Mouse (Mus musculus): ENCODE measurements at regions not wholly inside any gene's neighbourhood (a gene's known extent, or its start where the extent isn't known, plus 50 kb on each side); places are given as distances from the start of the nearest gene placed in this dataset.

DNA sequence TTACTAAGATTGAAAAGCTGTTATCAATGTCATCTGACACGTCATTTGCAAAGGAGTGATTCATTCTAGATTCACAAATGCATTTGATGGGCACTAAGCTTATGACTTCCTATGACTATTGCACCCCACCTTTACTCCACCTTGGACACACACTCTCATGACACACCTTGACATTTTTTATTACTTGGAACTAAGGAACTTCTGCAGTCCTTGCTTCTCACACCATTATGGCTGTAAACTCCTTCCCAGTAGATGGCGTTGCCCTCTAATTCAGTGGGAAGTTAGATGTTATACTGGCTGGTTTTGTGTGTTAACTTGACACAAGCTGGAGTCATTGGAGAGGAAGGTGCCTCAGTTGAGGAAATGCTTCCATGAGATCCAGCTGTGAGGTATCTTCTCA lies 78.8 kb upstream of the Ccdc71l start:
- H3K4me3 ChIP-seq (ENCODE audit: insufficient read depth in 1 of 2, low read depth in 2 of 2, low read length in 2 of 2), result no peak overlapping the region
- H3K9me3 ChIP-seq (ENCODE audit: control insufficient read depth, low read length), result no peaks in the 10 kb centered on the region
- H3K9ac ChIP-seq (replicated peaks), result no peak overlapping the region
- H3K4me2 ChIP-seq (ENCODE audit: low read depth), result no peak overlapping the region
- no peaks in the 10 kb centered on the region for H3K36me3 ChIP-seq (replicated peaks; ENCODE audit: control insufficient read depth, insufficient read depth, low read depth)
- DNase-seq (ENCODE audit: low read depth in 3 of 3, low spot score in 3 of 3), result no peak
- H3K27ac ChIP-seq, result no peak overlapping the region
- no peaks in the 10 kb centered on the region for H3K27me3 ChIP-seq (ENCODE audit: control insufficient read depth, insufficient read depth, low read length)
- TF ChIP-seq CTCF (IDR thresholded peaks at IDR 0.05; ENCODE audit: low read depth), result peak; percentile 39
- no peak for TF ChIP-seq EP300 (IDR thresholded peaks at IDR 0.05; ENCODE audit: low read depth)
- WGBS (ENCODE audit: insufficient replicate concordance), result 57% methylated on average over 2 of the region's 2 CpGs
- peaks cover 2 to 7% of the 10 kb centered on the region in 2 experiments; a peak in 3 of 4 replicates for H3K4me1 ChIP-seq (replicated peaks; ENCODE audit: control insufficient read depth in 2 of 2, insufficient read depth in 2 of 2, low read length in 1 of 2)
- ATAC-seq (ENCODE audit: insufficient read depth), result no peak

DNA sequence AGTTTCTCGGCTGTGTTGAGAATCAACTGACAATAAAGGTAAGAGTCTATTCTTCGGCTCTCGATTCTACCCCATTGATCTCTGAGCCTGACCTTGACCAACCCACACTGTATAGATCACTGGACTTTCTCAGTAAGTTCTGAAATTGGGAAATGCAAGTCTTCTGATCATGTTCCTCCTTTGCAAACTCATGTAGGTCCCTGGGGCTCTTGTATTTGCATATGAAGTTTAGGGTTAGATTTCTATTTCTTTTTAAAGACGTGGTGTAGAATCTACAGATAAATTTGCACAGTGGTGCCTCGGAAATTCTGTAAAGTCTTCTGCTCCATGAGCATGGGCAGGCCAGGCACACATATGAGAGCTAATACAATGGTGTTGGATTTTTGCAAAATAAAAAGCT lies 72.8 kb upstream of the Ccdc71l start:
- H3K27ac ChIP-seq, result peak overlapping the region; percentile 96
- no peaks in the 10 kb centered on the region for H3K36me3 ChIP-seq (replicated peaks; ENCODE audit: control insufficient read depth, insufficient read depth, low read depth)
- no peak overlapping the region for H3K4me3 ChIP-seq (ENCODE audit: insufficient read depth in 1 of 2, low read depth in 2 of 2, low read length in 2 of 2)
- ATAC-seq (ENCODE audit: insufficient read depth), result no peak
- 79% methylated on average over 5 of the region's 5 CpGs for WGBS (ENCODE audit: insufficient replicate concordance)
- H3K4me2 ChIP-seq (ENCODE audit: low read depth), result no peak overlapping the region
- H3K27me3 ChIP-seq (ENCODE audit: control insufficient read depth, insufficient read depth, low read length), result no peaks in the 10 kb centered on the region
- H3K9ac ChIP-seq (replicated peaks), result no peak overlapping the region
- H3K4me1 ChIP-seq (replicated peaks; ENCODE audit: control insufficient read depth in 2 of 2, insufficient read depth in 2 of 2, low read length in 1 of 2), result peaks cover 37 to 44% of the 10 kb centered on the region in 2 experiments
- DNase-seq (ENCODE audit: low read depth in 3 of 3, low spot score in 3 of 3), result no peak
- no peaks in the 10 kb centered on the region for H3K9me3 ChIP-seq (ENCODE audit: control insufficient read depth, low read length)
- no peak for TF ChIP-seq EP300 (IDR thresholded peaks at IDR 0.05; ENCODE audit: low read depth)

DNA sequence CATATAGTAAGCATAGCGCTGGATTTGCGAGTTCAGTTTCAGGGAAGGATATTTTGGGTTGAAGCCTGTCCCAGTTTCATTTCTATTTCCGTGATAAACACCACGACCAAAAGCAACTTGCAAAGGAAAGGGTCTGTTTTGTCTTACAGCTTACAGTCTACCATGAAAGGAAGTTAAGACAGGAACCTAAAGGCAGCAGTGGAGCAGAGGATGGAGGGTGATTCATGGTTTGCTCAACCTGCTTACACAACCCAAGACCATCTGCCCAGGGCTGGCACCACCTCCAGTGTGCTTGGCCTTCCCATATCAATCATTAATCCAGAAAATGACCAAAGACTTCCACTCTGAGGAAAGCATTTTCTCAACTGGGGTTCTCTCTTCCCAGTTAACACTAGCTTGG lies 72.2 kb upstream of the Ccdc71l start:
- DNase-seq (ENCODE audit: low read depth in 3 of 3, low spot score in 3 of 3) (no peak), ATAC-seq (ENCODE audit: insufficient read depth) (no peak)
- H3K9me3 ChIP-seq (ENCODE audit: control insufficient read depth, low read length), result no peaks in the 10 kb centered on the region
- 73% methylated on average over 4 of the region's 4 CpGs for WGBS (ENCODE audit: insufficient replicate concordance)
- no peak for TF ChIP-seq CTCF (IDR thresholded peaks at IDR 0.05; ENCODE audit: low read depth)
- TF ChIP-seq EP300 (IDR thresholded peaks at IDR 0.05; ENCODE audit: low read depth), result no peak
- no peaks in the 10 kb centered on the region for H3K36me3 ChIP-seq (replicated peaks; ENCODE audit: control insufficient read depth, insufficient read depth, low read depth)
- H3K4me2 ChIP-seq (ENCODE audit: low read depth), result no peak overlapping the region
- no peak overlapping the region for H3K4me3 ChIP-seq (ENCODE audit: insufficient read depth in 1 of 2, low read depth in 2 of 2, low read length in 2 of 2)
- no peaks in the 10 kb centered on the region for H3K27me3 ChIP-seq (ENCODE audit: control insufficient read depth, insufficient read depth, low read length)
- H3K27ac ChIP-seq, result peak overlapping the region; percentile 96
- peaks cover 37 to 46% of the 10 kb centered on the region in 2 experiments for H3K4me1 ChIP-seq (replicated peaks; ENCODE audit: control insufficient read depth in 2 of 2, insufficient read depth in 2 of 2, low read length in 1 of 2)
- H3K9ac ChIP-seq (replicated peaks), result no peak overlapping the region

DNA sequence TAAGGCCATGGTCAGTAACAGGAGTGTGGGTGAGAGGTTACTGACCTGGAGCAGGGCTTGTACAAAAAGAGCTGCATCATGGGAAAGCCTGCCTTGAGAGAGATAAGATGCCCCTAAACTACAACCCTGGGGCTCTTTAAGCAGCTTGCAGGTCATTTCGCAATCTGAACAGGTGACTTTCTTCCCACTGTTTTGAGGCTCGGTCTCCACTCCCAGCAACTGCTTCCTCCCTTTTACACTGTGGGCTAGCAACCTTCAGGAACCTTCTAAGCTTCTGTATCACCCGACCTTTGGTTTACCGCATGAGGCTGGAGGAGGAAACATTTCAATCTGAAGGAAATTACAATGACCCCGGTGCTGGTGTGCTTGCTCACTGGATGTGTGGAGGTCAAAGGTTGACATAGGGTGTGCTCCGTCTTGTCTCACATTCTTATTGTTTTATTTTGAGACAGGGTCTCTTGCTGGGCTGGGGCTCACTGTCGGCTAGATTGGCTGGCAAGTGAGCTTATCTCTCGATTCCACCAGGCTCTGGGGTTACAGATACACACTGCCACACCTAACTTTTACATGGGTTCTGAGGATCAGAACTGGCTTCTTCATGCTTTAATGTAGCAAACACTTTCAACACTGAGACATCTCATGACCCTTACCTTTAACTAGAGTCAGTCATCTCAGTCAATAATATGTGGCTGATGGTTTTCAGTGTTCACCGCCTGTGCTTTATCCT lies 71.1 kb upstream of the Ccdc71l start:
- no peaks in the 10 kb centered on the region for H3K9me3 ChIP-seq (ENCODE audit: control insufficient read depth, low read length)
- H3K9ac ChIP-seq (replicated peaks), result peak overlapping the region; percentile 73
- H3K4me2 ChIP-seq (ENCODE audit: low read depth), result peak overlapping the region; percentile 89
- H3K36me3 ChIP-seq (replicated peaks; ENCODE audit: control insufficient read depth, insufficient read depth, low read depth), result no peaks in the 10 kb centered on the region
- H3K27ac ChIP-seq, result peak overlapping the region; percentile 96
- H3K27me3 ChIP-seq (ENCODE audit: control insufficient read depth, insufficient read depth, low read length), result no peaks in the 10 kb centered on the region
- peak overlapping the region; percentile 29 to 41; a peak in 3 of 4 replicates for H3K4me3 ChIP-seq (ENCODE audit: insufficient read depth in 1 of 2, low read depth in 2 of 2, low read length in 2 of 2)
- TF ChIP-seq EP300 (IDR thresholded peaks at IDR 0.05; ENCODE audit: low read depth) (peak; percentile 93), CTCF (IDR thresholded peaks at IDR 0.05; ENCODE audit: low read depth) (no peak)
- DNase-seq (ENCODE audit: low read depth in 3 of 3, low spot score in 3 of 3), result peak; percentile 86 to 92 (median 89)
- WGBS (ENCODE audit: insufficient replicate concordance), result 18% methylated on average over 9 of the region's 9 CpGs
- peaks cover 39 to 46% of the 10 kb centered on the region in 2 experiments for H3K4me1 ChIP-seq (replicated peaks; ENCODE audit: control insufficient read depth in 2 of 2, insufficient read depth in 2 of 2, low read length in 1 of 2)
- peak; percentile 99 for ATAC-seq (ENCODE audit: insufficient read depth)

DNA sequence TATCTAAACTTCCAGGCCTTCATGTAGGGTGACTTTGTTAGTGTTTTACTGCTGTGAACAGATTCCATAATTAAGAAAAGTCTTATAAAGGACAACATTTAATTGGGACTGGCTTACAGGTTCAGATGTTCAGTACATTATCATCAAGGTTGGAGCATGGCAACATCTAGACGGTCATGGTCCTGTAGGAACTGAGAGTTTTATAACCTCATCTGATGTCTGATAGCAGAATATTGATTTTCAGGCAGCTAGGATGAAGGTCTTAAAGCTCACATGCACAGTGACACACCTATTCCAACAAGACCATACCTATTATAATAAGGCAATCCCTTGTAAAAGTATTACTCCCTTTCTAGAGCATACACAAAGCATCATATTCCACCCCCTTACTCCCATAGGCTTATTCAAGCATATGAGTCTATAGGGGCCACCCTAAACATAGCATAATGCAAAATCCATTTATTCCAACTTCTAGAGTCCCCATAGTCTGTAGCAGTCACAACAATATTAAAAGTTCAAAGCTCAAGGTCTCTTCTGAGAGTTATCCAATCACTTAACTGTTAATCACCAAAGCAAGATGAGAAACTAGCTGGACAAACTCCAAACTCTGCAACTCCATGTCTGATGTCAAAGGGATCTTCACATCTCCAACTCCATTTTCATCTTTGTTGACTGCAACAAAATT lies 63.3 kb upstream of the Ccdc71l start:
- ATAC-seq (ENCODE audit: insufficient read depth) (no peak), DNase-seq (ENCODE audit: low read depth in 3 of 3, low spot score in 3 of 3) (no peak)
- Histone ChIP-seq H3K9ac (replicated peaks) (no peak overlapping the region), H3K4me3 (ENCODE audit: insufficient read depth in 1 of 2, low read depth in 2 of 2, low read length in 2 of 2) (no peak overlapping the region), H3K36me3 (replicated peaks; ENCODE audit: control insufficient read depth, insufficient read depth, low read depth) (no peaks in the 10 kb centered on the region), H3K27ac (no peak overlapping the region), H3K4me2 (ENCODE audit: low read depth) (no peak overlapping the region), H3K9me3 (ENCODE audit: control insufficient read depth, low read length) (no peaks in the 10 kb centered on the region), H3K27me3 (ENCODE audit: control insufficient read depth, insufficient read depth, low read length) (no peaks in the 10 kb centered on the region), H3K4me1 (replicated peaks; ENCODE audit: control insufficient read depth in 2 of 2, insufficient read depth in 2 of 2, low read length in 1 of 2) (peaks cover 2 to 4% of the 10 kb centered on the region in 2 experiments; a peak in 2 of 4 replicates)
- no peak for TF ChIP-seq EP300 (IDR thresholded peaks at IDR 0.05; ENCODE audit: low read depth)
- TF ChIP-seq CTCF (IDR thresholded peaks at IDR 0.05; ENCODE audit: low read depth), result no peak
- WGBS (ENCODE audit: insufficient replicate concordance), result 74% methylated on average over 1 of the region's 1 CpGs
